Mouse (Mus musculus) embryonic fibroblast, embryonic 13.5 days (primary cell): Measurements from ENCODE around the gene Tcf19. TPM values are rescaled to one million over a fixed set of nuclear protein-coding genes. Genes with fewer than 3 reads are reported as not detected.

ENCODE experiments used
- H3K27ac ChIP-seq: 2 replicates; pipeline ENCODE4 v1.5.1; 2012; ENCODE audit warnings: low read length, control low read depth, inconsistent platforms; ENCODE audit not compliant: insufficient read depth
- H3K4me1 ChIP-seq: 2 replicates; pipeline ENCODE4 v1.6.1; 2011; ENCODE audit warnings: low read length; ENCODE audit not compliant: control insufficient read depth, insufficient read depth
- H3K4me3 ChIP-seq: 2 replicates; pipeline ENCODE4 v1.5.1; 2011; ENCODE audit warnings: mild to moderate bottlenecking, control low read depth, low read length; ENCODE audit not compliant: insufficient read depth
- CTCF ChIP-seq: IDR thresholded peaks from 2 replicates; pipeline ENCODE4 v1.5.1; 2011; ENCODE audit warnings: mild to moderate bottlenecking, control low read depth, low read length, moderate library complexity, borderline replicate concordance; ENCODE audit not compliant: insufficient read depth
- POLR2A ChIP-seq: IDR thresholded peaks from 2 replicates; pipeline ENCODE4 v1.6.1; 2011; ENCODE audit warnings: low read depth, mild to moderate bottlenecking, control low read depth, low read length, moderate library complexity
- polyA plus RNA-seq: library from polyadenylated mRNA; stranded (reverse); fragments of >200 nt; gene quantifications from 2 replicates; pipeline ENCODE4 v1.2.4, GENCODE M21; 2011; ENCODE audit warnings: low read depth; ENCODE audit not compliant: missing spikeins, insufficient read length

The Tcf19 gene
- polyA plus RNA-seq, 1 experiment, result 30.6 TPM

- no peak overlapping the region for H3K4me3 ChIP-seq
- H3K4me1 ChIP-seq, result no peaks in the 10 kb centered on the region
- no peak overlapping the region for H3K27ac ChIP-seq
- TF ChIP-seq CTCF (no peak), POLR2A (no peak)
Measured at GRCm38 (mm10) chr17:35537421-35537820, 20.8 kb upstream of the Tcf19 start.

- TF ChIP-seq CTCF (peak; percentile 74), POLR2A (no peak)
- Histone ChIP-seq H3K4me1 (no peaks in the 10 kb centered on the region), H3K27ac (no peak overlapping the region), H3K4me3 (no peak overlapping the region)
Measured at GRCm38 (mm10) chr17:35534343-35534742, 17.7 kb upstream of the Tcf19 start.

GRCm38 (mm10) chr17:35532901-35533300 is 16.3 kb upstream of the Tcf19 start, which contains the start of gene Psors1c2:
Gene Psors1c2, plus strand, starts transcription at chr17:35533201.
- TF ChIP-seq POLR2A, result no peak
- no peak for TF ChIP-seq CTCF
- Histone ChIP-seq H3K4me1 (no peaks in the 10 kb centered on the region), H3K27ac (no peak within 1 kb of the TSS), H3K4me3 (no peak within 1 kb of the TSS)

- H3K4me1 ChIP-seq, result no peaks in the 10 kb centered on the region
- no peak overlapping the region for H3K4me3 ChIP-seq
- H3K27ac ChIP-seq, result no peak overlapping the region
- no peak for TF ChIP-seq POLR2A
- no peak for TF ChIP-seq CTCF
Measured at GRCm38 (mm10) chr17:35532360-35532759, 15.7 kb upstream of the Tcf19 start.

GRCm38 (mm10) chr17:35526644-35527043 is 10.0 kb upstream of the Tcf19 start:
- H3K4me1 ChIP-seq, result no peaks in the 10 kb centered on the region
- H3K27ac ChIP-seq, result no peak overlapping the region
- TF ChIP-seq CTCF (no peak), POLR2A (no peak)
- no peak overlapping the region for H3K4me3 ChIP-seq

GRCm38 (mm10) chr17:35524354-35524753 is 7.7 kb upstream of the Tcf19 start:
- no peak overlapping the region for H3K27ac ChIP-seq
- no peaks in the 10 kb centered on the region for H3K4me1 ChIP-seq
- no peak overlapping the region for H3K4me3 ChIP-seq
- TF ChIP-seq POLR2A (no peak), CTCF (no peak)

GRCm38 (mm10) chr17:35517526-35517925 is 902 bp upstream of the Tcf19 start:
- TF ChIP-seq CTCF, result no peak
- no peak for TF ChIP-seq POLR2A
- peak overlapping the region; percentile 48 for H3K27ac ChIP-seq
- peak overlapping the region; percentile 55 for H3K4me3 ChIP-seq
- H3K4me1 ChIP-seq, result peaks cover 18% of the 10 kb centered on the region

- Histone ChIP-seq H3K27ac (no peak overlapping the region), H3K4me3 (peak overlapping the region; percentile 62), H3K4me1 (peaks cover 18% of the 10 kb centered on the region)
- no peak for TF ChIP-seq CTCF
- 0 out of 2 replicates have a peak, but pooled peaks have one; percentile 13 for TF ChIP-seq POLR2A
Measured at GRCm38 (mm10) chr17:35515911-35516640, 548 bp downstream of the Tcf19 start.

GRCm38 (mm10) chr17:35514756-35515155 is 1.9 kb downstream of the Tcf19 start:
- no peak for TF ChIP-seq CTCF
- TF ChIP-seq POLR2A, result no peak
- H3K4me3 ChIP-seq, result 0 out of 2 replicates have a peak overlapping the region, but pooled peaks have one; percentile 23
- peaks cover 18% of the 10 kb centered on the region for H3K4me1 ChIP-seq
- H3K27ac ChIP-seq, result no peak overlapping the region

GRCm38 (mm10) chr17:35513886-35514285 is 2.7 kb downstream of the Tcf19 start:
- no peak overlapping the region for H3K27ac ChIP-seq
- H3K4me3 ChIP-seq, result no peak overlapping the region
- no peak for TF ChIP-seq POLR2A
- TF ChIP-seq CTCF, result peak; percentile 14; the same call in 1 of the 2 replicates
- H3K4me1 ChIP-seq, result peaks cover 18% of the 10 kb centered on the region
